Mouse (Mus musculus): ENCODE measurements at regions not wholly inside any gene's neighbourhood (a gene's known extent, or its start where the extent isn't known, plus 50 kb on each side); places are given as distances from the start of the nearest gene placed in this dataset.

- Histone ChIP-seq H3K4me2 (no peak overlapping the region), H3K4me1 (replicated peaks) (no peaks in the 10 kb centered on the region), H3K9me3 (no peaks in the 10 kb centered on the region), H3K27me3 (no peaks in the 10 kb centered on the region), H3K27ac (replicated peaks) (no peak overlapping the region), H3K4me3 (no peak overlapping the region), H3K9ac (no peak overlapping the region), H3K36me3 (no peaks in the 10 kb centered on the region)
- 67% methylated on average over 2 of the region's 2 CpGs for WGBS
- no peak for ATAC-seq (ENCODE audit: low FRiP score, low read depth)
These were observed 222.0 kb upstream of the Wscd1 start for GRCm38 (mm10) chr11:71527691-71528090.

GRCm38 (mm10) chr11:71528588-71528987 lies 221.1 kb upstream of the Wscd1 start:
- WGBS: 90% methylated on average over 4 of the region's 4 CpGs

DNA sequence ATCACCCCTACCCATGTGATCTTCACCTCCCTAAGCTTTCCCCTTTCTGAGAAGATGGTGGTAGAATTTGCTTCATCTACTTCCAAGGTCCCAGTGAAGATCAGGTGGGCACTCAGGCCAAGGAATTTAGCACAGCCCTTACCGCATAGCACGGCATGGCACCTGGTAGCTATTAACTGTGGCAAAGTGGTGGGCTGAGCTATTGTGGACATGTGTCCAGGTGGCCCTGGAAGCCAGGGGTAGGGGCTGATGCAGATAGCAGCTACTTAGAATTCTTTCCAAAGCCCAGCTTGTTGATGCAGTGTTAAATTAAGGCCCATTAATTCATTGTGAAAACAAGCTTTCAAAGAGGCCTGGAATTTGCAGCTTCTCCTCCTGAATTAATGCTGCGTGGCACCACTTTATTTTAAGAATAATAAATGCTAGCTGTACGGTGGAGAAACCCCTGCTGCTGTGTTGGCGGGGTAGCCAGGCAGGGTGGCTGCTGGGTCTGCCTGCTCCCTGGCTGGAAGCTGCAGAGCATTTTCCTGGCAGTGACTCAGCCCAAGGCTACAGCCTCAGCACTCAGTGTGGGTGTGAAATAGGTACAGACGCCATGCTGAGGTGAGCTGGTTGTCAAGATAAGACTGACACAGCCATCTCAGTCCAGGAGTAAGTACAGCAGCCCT lies 208.4 kb upstream of the Wscd1 start:
- Histone ChIP-seq H3K4me3 (no peak overlapping the region), H3K27me3 (peaks cover 3% of the 10 kb centered on the region; the same call in 1 of the 2 replicates), H3K36me3 (no peaks in the 10 kb centered on the region), H3K4me2 (no peak overlapping the region), H3K9me3 (no peaks in the 10 kb centered on the region), H3K9ac (no peak overlapping the region), H3K4me1 (replicated peaks) (0 out of 2 replicates have a peak, but pooled peaks cover under 1% of the 10 kb centered on the region), H3K27ac (replicated peaks) (no peak overlapping the region)
- WGBS: 53% methylated on average over 6 of the region's 6 CpGs
- ATAC-seq (ENCODE audit: low FRiP score, low read depth): no peak

More at GRCm38 (mm10) chr11:71528588-71528987, 221.1 kb upstream of the Wscd1 start:
- no peaks in the 10 kb centered on the region for H3K9me3 ChIP-seq
- H3K36me3 ChIP-seq: no peaks in the 10 kb centered on the region
- no peak overlapping the region for H3K27ac ChIP-seq (replicated peaks)
- H3K4me3 ChIP-seq: no peak overlapping the region
- no peaks in the 10 kb centered on the region for H3K27me3 ChIP-seq
- no peak overlapping the region for H3K9ac ChIP-seq
- no peaks in the 10 kb centered on the region for H3K4me1 ChIP-seq (replicated peaks)
- H3K4me2 ChIP-seq: no peak overlapping the region
- ATAC-seq (ENCODE audit: low FRiP score, low read depth): no peak

- H3K4me2 ChIP-seq: no peak overlapping the region
- no peaks in the 10 kb centered on the region for H3K9me3 ChIP-seq
- H3K4me3 ChIP-seq: no peak overlapping the region
- no peaks in the 10 kb centered on the region for H3K36me3 ChIP-seq
- H3K9ac ChIP-seq: no peak overlapping the region
- no peaks in the 10 kb centered on the region for H3K27me3 ChIP-seq
- no peaks in the 10 kb centered on the region for H3K4me1 ChIP-seq (replicated peaks)
- H3K27ac ChIP-seq (replicated peaks): no peak overlapping the region
- no peak for ATAC-seq (ENCODE audit: low FRiP score, low read depth)
- WGBS: 86% methylated on average over 3 of the region's 3 CpGs
These were observed 192.3 kb upstream of the Wscd1 start for GRCm38 (mm10) chr11:71557412-71557811.

DNA sequence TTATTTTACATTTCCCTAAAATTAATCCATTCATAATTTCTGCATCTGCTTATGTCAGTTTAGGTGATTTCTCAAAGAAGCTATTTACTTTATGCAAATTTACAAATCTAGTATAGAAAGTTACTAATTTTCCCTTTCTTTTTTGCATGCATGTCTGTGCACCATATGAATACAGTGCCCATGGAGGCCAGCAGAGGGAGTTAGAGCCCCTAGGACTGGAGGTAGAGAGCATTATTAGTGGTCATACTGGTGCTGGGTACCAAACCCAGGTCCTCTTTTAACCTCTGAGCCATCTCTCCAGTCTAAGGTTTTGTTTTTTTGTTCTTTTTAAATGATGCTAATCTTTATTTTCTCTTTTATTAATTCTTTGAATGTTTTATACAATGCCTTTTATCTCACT lies 184.9 kb upstream of the Wscd1 start:
- no peak overlapping the region for H3K27ac ChIP-seq (replicated peaks)
- no peaks in the 10 kb centered on the region for H3K4me1 ChIP-seq (replicated peaks)
- H3K9me3 ChIP-seq: no peaks in the 10 kb centered on the region
- H3K36me3 ChIP-seq: no peaks in the 10 kb centered on the region
- H3K4me3 ChIP-seq: no peak overlapping the region
- H3K4me2 ChIP-seq: no peak overlapping the region
- H3K9ac ChIP-seq: no peak overlapping the region
- ATAC-seq (ENCODE audit: low FRiP score, low read depth): no peak
- no peaks in the 10 kb centered on the region for H3K27me3 ChIP-seq

- Histone ChIP-seq H3K4me3 (no peak overlapping the region), H3K9me3 (no peaks in the 10 kb centered on the region), H3K27ac (replicated peaks) (no peak overlapping the region; the same call in 1 of the 2 replicates), H3K36me3 (no peaks in the 10 kb centered on the region), H3K9ac (no peak overlapping the region), H3K4me1 (replicated peaks) (peaks cover 22% of the 10 kb centered on the region), H3K4me2 (no peak overlapping the region), H3K27me3 (no peaks in the 10 kb centered on the region)
- WGBS: 49% methylated on average over 5 of the region's 5 CpGs
- 0 out of 2 replicates have a peak, but pooled peaks have one; percentile 51 for ATAC-seq (ENCODE audit: low FRiP score, low read depth)
These were observed 172.9 kb upstream of the Wscd1 start for GRCm38 (mm10) chr11:71576801-71577200.

GRCm38 (mm10) chr11:71581775-71582174 lies 167.9 kb upstream of the Wscd1 start:
- Histone ChIP-seq H3K27ac (replicated peaks) (no peak overlapping the region), H3K9ac (no peak overlapping the region), H3K4me3 (no peak overlapping the region), H3K9me3 (no peaks in the 10 kb centered on the region), H3K4me1 (replicated peaks) (0 out of 2 replicates have a peak, but pooled peaks cover 7% of the 10 kb centered on the region), H3K36me3 (no peaks in the 10 kb centered on the region), H3K27me3 (no peaks in the 10 kb centered on the region), H3K4me2 (no peak overlapping the region)
- WGBS: 28% methylated on average over 2 of the region's 2 CpGs
- ATAC-seq (ENCODE audit: low FRiP score, low read depth): no peak

GRCm38 (mm10) chr11:71591014-71591413 lies 158.7 kb upstream of the Wscd1 start:
- H3K27me3 ChIP-seq: no peaks in the 10 kb centered on the region
- 0 out of 2 replicates have a peak, but pooled peaks cover 3% of the 10 kb centered on the region for H3K4me1 ChIP-seq (replicated peaks)
- no peak overlapping the region for H3K27ac ChIP-seq (replicated peaks)
- no peak overlapping the region for H3K4me3 ChIP-seq
- no peak overlapping the region for H3K9ac ChIP-seq
- no peak for ATAC-seq (ENCODE audit: low FRiP score, low read depth)
- WGBS: 92% methylated on average over 6 of the region's 6 CpGs
- H3K4me2 ChIP-seq: no peak overlapping the region
- H3K9me3 ChIP-seq: no peaks in the 10 kb centered on the region
- no peaks in the 10 kb centered on the region for H3K36me3 ChIP-seq

- H3K4me3 ChIP-seq: no peak overlapping the region
- H3K4me2 ChIP-seq: no peak overlapping the region
- H3K9me3 ChIP-seq: no peaks in the 10 kb centered on the region
- no peak overlapping the region for H3K9ac ChIP-seq
- H3K27ac ChIP-seq (replicated peaks): no peak overlapping the region
- H3K27me3 ChIP-seq: no peaks in the 10 kb centered on the region
- no peaks in the 10 kb centered on the region for H3K36me3 ChIP-seq
- WGBS: 43% methylated on average over 6 of the region's 6 CpGs
- ATAC-seq (ENCODE audit: low FRiP score, low read depth): no peak
- H3K4me1 ChIP-seq (replicated peaks): 0 out of 2 replicates have a peak, but pooled peaks cover 3% of the 10 kb centered on the region
These were observed 155.4 kb upstream of the Wscd1 start for GRCm38 (mm10) chr11:71594250-71594847.

- 93% methylated on average over 1 of the region's 1 CpGs for WGBS
- Histone ChIP-seq H3K27me3 (no peaks in the 10 kb centered on the region), H3K36me3 (no peaks in the 10 kb centered on the region), H3K9ac (no peak overlapping the region), H3K4me3 (no peak overlapping the region), H3K9me3 (no peaks in the 10 kb centered on the region), H3K4me2 (no peak overlapping the region), H3K27ac (replicated peaks) (no peak overlapping the region), H3K4me1 (replicated peaks) (peaks cover 3% of the 10 kb centered on the region; the same call in 1 of the 2 replicates)
- no peak for ATAC-seq (ENCODE audit: low FRiP score, low read depth)
These were observed 152.0 kb upstream of the Wscd1 start for GRCm38 (mm10) chr11:71597709-71598108.

- no peaks in the 10 kb centered on the region for H3K27me3 ChIP-seq
- no peaks in the 10 kb centered on the region; the same call in 1 of the 2 replicates for H3K4me1 ChIP-seq (replicated peaks)
- 44% methylated on average over 9 of the region's 9 CpGs for WGBS
- no peaks in the 10 kb centered on the region for H3K36me3 ChIP-seq
- H3K27ac ChIP-seq (replicated peaks): no peak overlapping the region
- ATAC-seq (ENCODE audit: low FRiP score, low read depth): peak; percentile 63; the same call in 1 of the 2 replicates
- H3K9me3 ChIP-seq: no peaks in the 10 kb centered on the region
- H3K4me3 ChIP-seq: no peak overlapping the region
- no peak overlapping the region for H3K4me2 ChIP-seq
- no peak overlapping the region for H3K9ac ChIP-seq
These were observed 138.9 kb upstream of the Wscd1 start for GRCm38 (mm10) chr11:71610782-71611181.

DNA sequence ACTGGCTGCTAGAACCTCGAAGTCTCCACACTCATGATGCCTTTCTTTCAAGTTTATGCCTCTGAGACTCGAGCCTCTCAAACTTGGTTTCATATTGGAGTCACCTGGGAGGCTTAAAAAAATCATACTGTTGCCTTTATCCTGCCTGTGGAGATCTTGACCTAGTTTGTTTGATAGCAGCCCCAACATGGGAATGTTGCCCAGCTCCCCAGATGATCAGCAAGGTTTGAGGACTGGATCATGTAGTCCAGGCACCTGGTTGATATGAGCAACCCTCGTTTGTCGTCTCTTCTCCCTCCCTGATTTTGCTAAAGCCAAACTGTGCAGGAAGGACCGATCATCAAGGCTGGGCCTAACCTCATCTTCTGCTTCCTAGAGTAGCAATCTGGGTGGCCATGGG lies 134.2 kb upstream of the Wscd1 start:
- Histone ChIP-seq H3K9me3 (no peaks in the 10 kb centered on the region), H3K9ac (no peak overlapping the region), H3K27me3 (no peaks in the 10 kb centered on the region), H3K4me2 (no peak overlapping the region), H3K4me1 (replicated peaks) (no peaks in the 10 kb centered on the region; the same call in 1 of the 2 replicates), H3K27ac (replicated peaks) (no peak overlapping the region), H3K36me3 (no peaks in the 10 kb centered on the region), H3K4me3 (no peak overlapping the region)
- no peak for ATAC-seq (ENCODE audit: low FRiP score, low read depth)
- WGBS: 80% methylated on average over 5 of the region's 5 CpGs

All from hindbrain, embryonic 15.5 days (tissue).